Mouse (Mus musculus) cerebellum, adult (tissue): ENCODE data around the gene Cntnap5a.
"Not testable (repeated sequence)": the region's sequence is repeated elsewhere in the genome, so short reads cannot be mapped to it uniquely, and the experiment has no call there.

Source experiments
- ATAC-seq: cut with Nextera tagmentation; 2 replicates; pipeline ENCODE4 v1.9.2; 2017; ENCODE audit warnings: mild to moderate bottlenecking, moderate library complexity, mixed read lengths; ENCODE audit not compliant: insufficient number of reproducible peaks, low FRiP score, low TSS enrichment

Gene Cntnap5a

GRCm38 (mm10) chr1:116036894-116037293 is 352.3 kb downstream of the Cntnap5a start:
- ATAC-seq: no peak

GRCm38 (mm10) chr1:116044083-116044482 is 359.5 kb downstream of the Cntnap5a start:
- ATAC-seq: no peak

- no peak for ATAC-seq
Measured at GRCm38 (mm10) chr1:116107010-116107723, 422.6 kb downstream of the Cntnap5a start.

- no peak for ATAC-seq
Measured at GRCm38 (mm10) chr1:116107724-116108058, 423.1 kb downstream of the Cntnap5a start.

GRCm38 (mm10) chr1:116108381-116108780 is 423.8 kb downstream of the Cntnap5a start:
- ATAC-seq: no peak

- no peak for ATAC-seq
Measured at GRCm38 (mm10) chr1:116125767-116126166, 441.2 kb downstream of the Cntnap5a start.

- no peak for ATAC-seq
Measured at GRCm38 (mm10) chr1:116127085-116127484, 442.5 kb downstream of the Cntnap5a start.

GRCm38 (mm10) chr1:116128450-116129246 is 444.1 kb downstream of the Cntnap5a start:
- ATAC-seq: no peak

GRCm38 (mm10) chr1:116132471-116132870 is 447.9 kb downstream of the Cntnap5a start:
- ATAC-seq: no peak

- ATAC-seq: no peak
Measured at GRCm38 (mm10) chr1:116149764-116150369, 465.3 kb downstream of the Cntnap5a start.

GRCm38 (mm10) chr1:116184471-116184870 is 499.9 kb downstream of the Cntnap5a start:
- no peak for ATAC-seq

- ATAC-seq: not testable (repeated sequence)
Measured at GRCm38 (mm10) chr1:116188142-116188541, 503.6 kb downstream of the Cntnap5a start.

- no peak for ATAC-seq
Measured at GRCm38 (mm10) chr1:116192299-116192698, 507.7 kb downstream of the Cntnap5a start.

- no peak for ATAC-seq
Measured at GRCm38 (mm10) chr1:116216883-116217282, 532.3 kb downstream of the Cntnap5a start.

GRCm38 (mm10) chr1:116240538-116240937 is 556.0 kb downstream of the Cntnap5a start:
- no peak for ATAC-seq

GRCm38 (mm10) chr1:116243856-116244255 is 559.3 kb downstream of the Cntnap5a start:
- ATAC-seq: no peak

GRCm38 (mm10) chr1:116281144-116281543 is 596.6 kb downstream of the Cntnap5a start:
- no peak for ATAC-seq

GRCm38 (mm10) chr1:116283968-116284367 is 599.4 kb downstream of the Cntnap5a start:
- ATAC-seq: no peak

GRCm38 (mm10) chr1:116306555-116306954 is 622.0 kb downstream of the Cntnap5a start:
- ATAC-seq: no peak

GRCm38 (mm10) chr1:116311512-116311911 is 627.0 kb downstream of the Cntnap5a start:
- no peak for ATAC-seq

GRCm38 (mm10) chr1:116313269-116313668 is 628.7 kb downstream of the Cntnap5a start:
- ATAC-seq: no peak
